Mouse (Mus musculus): ENCODE measurements around the gene Cep128.

GRCm38 (mm10) chr12:91067083-91067441 is 317.1 kb downstream of the Cep128 start:
- TF ChIP-seq POLR2A (IDR thresholded peaks at IDR 0.05; ENCODE audit: low read depth, low read length) (no peak), TCF12 (IDR thresholded peaks at IDR 0.05; ENCODE audit: low read depth, low read length) (no peak), BHLHE40 (IDR thresholded peaks at IDR 0.05; ENCODE audit: low read depth, low read length) (no peak)
